Mouse (Mus musculus) lung, adult 2 months (tissue): Measurements from ENCODE around the gene Tmem151b.

Source experiments
- CTCF ChIP-seq: fragments of 200-500 bp; IDR thresholded peaks from 2 replicates; pipeline ENCODE4 v1.5.1; 2011; ENCODE audit warnings: mild to moderate bottlenecking, low read length, control low read depth; ENCODE audit not compliant: insufficient read depth
- POLR2A ChIP-seq: fragments of 200-500 bp; IDR thresholded peaks from 2 replicates; pipeline ENCODE4 v1.6.1; 2011; ENCODE audit warnings: low read depth, mild to moderate bottlenecking, control low read depth, low read length, borderline replicate concordance; ENCODE audit errors: extremely low read depth

DNA sequence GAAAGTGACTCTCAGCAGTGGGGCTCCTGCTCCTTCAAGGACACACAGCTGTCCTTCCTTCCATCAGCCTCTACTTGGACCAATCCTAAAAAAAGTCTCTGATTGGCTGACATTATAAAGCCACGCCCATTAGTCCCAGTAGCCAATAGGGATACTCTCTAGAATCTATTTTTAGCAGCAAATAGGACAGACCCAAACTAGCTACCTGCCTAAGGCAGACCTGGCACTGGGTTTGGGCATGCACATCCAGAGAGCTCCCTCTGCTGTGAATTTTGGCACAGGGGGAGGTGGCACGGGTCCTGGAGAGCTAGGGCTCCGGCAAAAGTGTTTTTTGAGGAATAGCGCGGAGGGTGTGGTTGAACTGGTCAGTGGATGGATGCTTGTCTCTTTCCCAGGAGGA, 22.9 kb downstream of the Tmem151b start:
- TF ChIP-seq CTCF (no peak), POLR2A (no peak)
